ENCODE assay signal across 17 mouse cellular contexts in the genomic region with DNA sequence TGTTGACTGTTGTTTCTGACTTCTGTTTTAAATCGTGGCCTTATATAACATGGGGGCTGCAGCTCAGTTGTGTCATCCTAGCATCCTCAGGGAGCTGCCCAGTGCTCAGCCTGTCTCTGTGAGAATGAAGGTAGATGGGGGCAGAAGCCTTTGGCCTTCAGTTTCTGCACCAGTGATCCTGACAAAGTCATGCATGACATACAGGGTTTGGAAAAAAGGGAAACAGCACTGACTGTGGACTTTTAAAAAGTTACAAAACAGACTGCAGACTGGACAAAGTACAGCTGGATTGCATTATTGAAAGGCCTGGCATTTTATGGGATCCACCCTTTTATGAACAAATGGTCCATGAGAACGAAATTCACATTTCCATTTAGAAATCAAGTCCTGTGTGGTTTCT.
DNase-seq lines count a peak whose midpoint lies in the region; ATAC-seq and TF ChIP-seq lines count a peak whose summit lies in the region.
"Had no signal": no experiment of that assay in that cellular context is flagged by ENCODE, and none has a peak within 500 bp of the region (broad histone marks: within the 10 kb centered on the region; RNA-seq: fewer than 3 reads in every experiment).

No protein-coding gene starts in this region.

- TF ChIP-seq CTCF in liver, adult 2 months (IDR thresholded peaks at IDR 0.05; ENCODE audit: low read depth, low read length): no peak

- no peaks in the 10 kb centered on the region for H3K27me3 ChIP-seq in liver, adult 2 months (ENCODE audit: control insufficient read depth, insufficient read depth, low read length)
- no peaks in the 10 kb centered on the region for H3K27me3 ChIP-seq in liver, embryonic 11.5 days (replicated peaks; ENCODE audit: control insufficient read depth, insufficient read depth, low read length)
- no peaks in the 10 kb centered on the region for H3K27me3 ChIP-seq in embryonic facial prominence, embryonic 15.5 days
- H3K27me3 ChIP-seq in kidney, embryonic 15.5 days: no peaks in the 10 kb centered on the region
- no peaks in the 10 kb centered on the region for H3K27me3 ChIP-seq in limb, embryonic 12.5 days
- H3K27me3 ChIP-seq: lung, embryonic 15.5 days; megakaryocyte, embryonic 14.5 days had no signal

- H3K4me1 ChIP-seq in liver, adult 2 months (ENCODE audit: control insufficient read depth, insufficient read depth, low read length): peaks cover 23% of the 10 kb centered on the region
- peaks cover 4% of the 10 kb centered on the region for H3K4me1 ChIP-seq in liver, embryonic 11.5 days (replicated peaks; ENCODE audit: control insufficient read depth, insufficient read depth, low read length)
- H3K4me1 ChIP-seq in embryonic facial prominence, embryonic 15.5 days: peaks cover 21% of the 10 kb centered on the region
- H3K4me1 ChIP-seq in kidney, embryonic 15.5 days: peaks cover 23% of the 10 kb centered on the region
- H3K4me1 ChIP-seq in limb, embryonic 12.5 days (replicated peaks): peaks cover 29% of the 10 kb centered on the region

- WGBS in liver, adult 2 months: 25% methylated on average over 2 of the region's 2 CpGs
- WGBS in liver, embryonic 11.5 days: 77% methylated on average over 2 of the region's 2 CpGs
- WGBS in embryonic facial prominence, embryonic 15.5 days: 45% methylated on average over 2 of the region's 2 CpGs
- 39% methylated on average over 2 of the region's 2 CpGs for WGBS in kidney, embryonic 15.5 days
- 46% methylated on average over 2 of the region's 2 CpGs for WGBS in limb, embryonic 12.5 days

- peaks cover 7% of the 10 kb centered on the region; the same call in 1 of the 2 replicates for H3K79me2 ChIP-seq in liver, adult 2 months (ENCODE audit: control insufficient read depth, insufficient read depth, low read length)

- no peaks in the 10 kb centered on the region for H3K9me3 ChIP-seq in liver, embryonic 11.5 days (ENCODE audit: control insufficient read depth, low read length)
- H3K9me3 ChIP-seq in embryonic facial prominence, embryonic 15.5 days (replicated peaks): no peaks in the 10 kb centered on the region
- no peaks in the 10 kb centered on the region for H3K9me3 ChIP-seq in kidney, embryonic 15.5 days (replicated peaks)
- no peaks in the 10 kb centered on the region for H3K9me3 ChIP-seq in limb, embryonic 12.5 days
- H3K9me3 ChIP-seq: heart, embryonic 12.5 days; lung, embryonic 15.5 days; megakaryocyte, embryonic 14.5 days had no signal

- no peak for ATAC-seq in liver, embryonic 11.5 days (replicated peaks; ENCODE audit: low FRiP score)
- no peak for ATAC-seq in embryonic facial prominence, embryonic 15.5 days (ENCODE audit: insufficient number of reproducible peaks, low FRiP score, low TSS enrichment, low read depth)
- ATAC-seq in kidney, embryonic 15.5 days (replicated peaks; ENCODE audit: low FRiP score): peak; percentile 70; the same call in 1 of the 2 replicates
- no peak for ATAC-seq in limb, embryonic 12.5 days (ENCODE audit: insufficient number of reproducible peaks, insufficient read depth, low FRiP score, low TSS enrichment, low read depth)

- H3K36me3 ChIP-seq in liver, adult 2 months (ENCODE audit: control insufficient read depth, insufficient read depth, low read length): peaks cover 13% of the 10 kb centered on the region; the same call in 1 of the 2 replicates
- peaks cover 4% of the 10 kb centered on the region; the same call in 1 of the 2 replicates for H3K36me3 ChIP-seq in liver, embryonic 11.5 days (ENCODE audit: control insufficient read depth, insufficient read depth, low read length)
- peaks cover 11% of the 10 kb centered on the region for H3K36me3 ChIP-seq in embryonic facial prominence, embryonic 15.5 days
- H3K36me3 ChIP-seq in kidney, embryonic 15.5 days: peaks cover 29% of the 10 kb centered on the region
- H3K36me3 ChIP-seq in limb, embryonic 12.5 days: peaks cover 20% of the 10 kb centered on the region
- H3K36me3 ChIP-seq: lung, embryonic 15.5 days had no signal

- H3K4me2 ChIP-seq in liver, embryonic 11.5 days: no peak overlapping the region
- H3K4me2 ChIP-seq in embryonic facial prominence, embryonic 15.5 days (replicated peaks): no peak overlapping the region
- no peak overlapping the region for H3K4me2 ChIP-seq in kidney, embryonic 15.5 days
- H3K4me2 ChIP-seq in limb, embryonic 12.5 days: no peak overlapping the region
- H3K4me2 ChIP-seq: heart, embryonic 12.5 days; lung, embryonic 15.5 days had no signal

- no peak overlapping the region for H3K4me3 ChIP-seq in liver, adult 2 months (ENCODE audit: insufficient read depth, low read depth, low read length)
- no peak overlapping the region for H3K4me3 ChIP-seq in liver, embryonic 11.5 days (ENCODE audit: low read depth, low read length)
- H3K4me3 ChIP-seq in embryonic facial prominence, embryonic 15.5 days (replicated peaks): no peak overlapping the region
- H3K4me3 ChIP-seq in kidney, embryonic 15.5 days (replicated peaks): no peak overlapping the region
- no peak overlapping the region for H3K4me3 ChIP-seq in limb, embryonic 12.5 days (replicated peaks)
- H3K4me3 ChIP-seq: heart, embryonic 12.5 days; lung, embryonic 15.5 days; megakaryocyte, embryonic 14.5 days had no signal

- H3K27ac ChIP-seq in liver, adult 2 months (replicated peaks; ENCODE audit: insufficient read depth, low read depth, low read length): peak overlapping the region; percentile 94
- no peak overlapping the region for H3K27ac ChIP-seq in liver, embryonic 11.5 days (ENCODE audit: low read depth, low read length)
- H3K27ac ChIP-seq in embryonic facial prominence, embryonic 15.5 days (replicated peaks): 0 out of 2 replicates have a peak overlapping the region, but pooled peaks have one; percentile 3
- peak overlapping the region; percentile 73 for H3K27ac ChIP-seq in kidney, embryonic 15.5 days
- peak overlapping the region; percentile 69; the same call in 1 of the 2 replicates for H3K27ac ChIP-seq in limb, embryonic 12.5 days
- H3K27ac ChIP-seq: lung, embryonic 15.5 days had no signal

- no peak for TF ChIP-seq POLR2A in liver, adult 2 months (IDR thresholded peaks at IDR 0.05; ENCODE audit: extremely low read depth, insufficient read depth, low read length)

- H3K9ac ChIP-seq in liver, adult 2 months (ENCODE audit: low read depth, low read length): peak overlapping the region; percentile 69; the same call in 1 of the 2 replicates
- H3K9ac ChIP-seq in liver, embryonic 11.5 days (ENCODE audit: low read depth, low read length): no peak overlapping the region
- H3K9ac ChIP-seq in embryonic facial prominence, embryonic 15.5 days: no peak overlapping the region
- no peak overlapping the region for H3K9ac ChIP-seq in kidney, embryonic 15.5 days
- no peak overlapping the region for H3K9ac ChIP-seq in limb, embryonic 12.5 days (replicated peaks)
- H3K9ac ChIP-seq: heart, embryonic 12.5 days; lung, embryonic 15.5 days had no signal

- DNase-seq in liver, adult 2 months (ENCODE audit: extremely low read depth, low read depth, low spot score): peak; percentile 98
- DNase-seq in liver, embryonic 11.5 days (ENCODE audit: low spot score): no peak
- no peak for DNase-seq in left cerebral cortex, adult 18-20 months (ENCODE audit: low spot score in 2 of 2)
- DNase-seq in adrenal gland, postnatal 25 days: no peak
- DNase-seq: adrenal gland, adult 2 months; cerebellum, adult 2 months; gastrocnemius, postnatal 36 days; heart, postnatal 4 days; layer of hippocampus, adult 9-11 months; right cerebral cortex, postnatal 14 days; thymus, adult 18-20 months had no signal
